Mouse (Mus musculus) testis, adult 10 weeks (tissue): ENCODE results near the gene Pnpla5. TPM values are rescaled to one million over a fixed set of nuclear protein-coding genes. Genes with fewer than 3 reads are reported as not detected.

Source experiments
- polyA plus RNA-seq: library from polyadenylated mRNA; stranded (reverse); fragments of 350-450 nt; fragmentation: Illumina TruSeq; extraction: RNeasy Lipid Tissue Mini Kit (QIAGEN cat#74804); gene quantifications from one replicate; pipeline ENCODE4 v1.2.3, GENCODE M21; 2014; ENCODE audit warnings: low read depth, low replicate concordance

Pnpla5 gene
- polyA plus RNA-seq, result not detected

DNA sequence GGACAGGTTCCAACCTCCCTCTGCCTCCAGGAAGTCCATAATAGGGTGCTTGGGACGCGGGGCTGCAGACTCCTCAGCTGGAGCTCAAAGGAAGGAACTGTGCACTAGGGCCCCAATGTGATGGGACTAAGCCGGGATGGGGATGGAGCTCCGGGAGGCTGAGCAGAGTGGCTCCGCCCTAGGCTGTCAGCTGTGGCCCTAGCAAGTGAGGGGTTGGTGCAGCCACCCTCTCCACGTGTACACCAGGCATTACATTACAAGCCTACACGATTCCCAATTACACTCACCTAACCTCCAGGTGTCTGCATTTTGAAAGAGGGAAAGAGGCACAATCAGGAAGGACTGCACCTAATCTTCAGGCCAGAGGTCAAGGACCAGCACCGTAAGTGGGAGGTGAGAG, at the start of gene Pnpla5:
TSS of gene Pnpla5 (minus strand) at position 101 of the 400 bp plus-strand sequence.

DNA sequence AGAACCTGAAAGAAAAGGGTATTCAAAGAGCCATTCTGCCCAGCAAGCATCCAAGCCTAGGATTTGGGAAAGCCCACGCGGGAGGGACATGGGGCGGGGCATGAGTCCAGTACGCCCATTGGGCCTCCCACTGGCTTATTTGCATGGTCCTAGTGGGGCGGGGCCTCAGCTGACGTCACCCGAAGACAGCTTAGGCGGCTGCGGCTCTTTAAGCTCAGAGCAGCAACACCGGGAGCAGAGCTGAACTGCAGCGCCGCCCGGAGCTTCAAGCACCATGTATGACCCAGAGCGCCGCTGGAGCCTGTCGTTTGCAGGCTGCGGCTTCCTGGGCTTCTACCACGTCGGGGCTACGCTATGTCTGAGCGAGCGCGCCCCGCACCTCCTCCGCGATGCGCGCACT, 44.6 kb upstream of the Pnpla5 start, which contains the start of gene Pnpla3:
TSS of gene Pnpla3 (plus strand) at position 238 of the 400 bp plus-strand sequence.

DNA sequence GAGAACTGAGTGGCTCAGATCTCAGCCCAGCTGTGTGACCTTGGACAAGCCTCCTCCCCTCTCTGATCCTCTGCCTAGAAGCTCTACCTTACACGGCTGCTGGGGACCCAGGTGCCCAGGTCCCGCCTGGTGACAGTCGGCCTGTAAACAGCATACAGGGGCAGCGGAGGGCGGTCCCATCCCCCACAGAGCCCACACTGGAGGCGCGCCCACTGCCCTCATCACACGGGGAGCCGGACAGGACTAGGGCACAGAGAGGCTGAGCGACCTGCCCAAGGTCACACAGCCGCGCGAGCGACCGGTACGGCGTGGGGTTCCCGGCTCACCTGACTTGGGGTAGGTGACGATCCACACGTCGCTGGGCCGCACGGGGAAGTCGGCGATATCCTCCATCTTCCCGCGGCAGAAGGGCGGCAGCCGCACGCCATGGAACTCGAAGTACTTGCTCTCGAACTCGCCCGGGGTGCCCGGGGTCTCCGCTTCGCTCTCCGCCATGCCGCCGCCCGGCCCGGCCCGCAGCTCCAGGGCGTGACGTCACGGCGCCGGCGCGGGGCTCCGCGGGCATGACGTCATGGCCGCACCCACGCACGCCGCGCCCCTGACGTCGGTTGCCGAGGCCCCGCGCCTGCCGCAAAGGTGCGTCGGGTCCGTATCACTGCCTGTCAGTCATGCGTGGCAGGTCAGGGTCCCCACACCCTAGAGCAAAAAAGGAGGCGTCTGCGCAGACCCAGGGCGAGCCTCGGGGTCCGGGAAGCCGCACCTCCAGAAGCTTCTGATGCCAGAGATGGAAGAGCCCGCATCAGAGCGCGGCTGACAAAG, 17.7 kb downstream of the Pnpla5 start, which contains the start of gene Sult4a1:
TSS of gene Sult4a1 (minus strand) at position 650 of the 819 bp plus-strand sequence.

DNA sequence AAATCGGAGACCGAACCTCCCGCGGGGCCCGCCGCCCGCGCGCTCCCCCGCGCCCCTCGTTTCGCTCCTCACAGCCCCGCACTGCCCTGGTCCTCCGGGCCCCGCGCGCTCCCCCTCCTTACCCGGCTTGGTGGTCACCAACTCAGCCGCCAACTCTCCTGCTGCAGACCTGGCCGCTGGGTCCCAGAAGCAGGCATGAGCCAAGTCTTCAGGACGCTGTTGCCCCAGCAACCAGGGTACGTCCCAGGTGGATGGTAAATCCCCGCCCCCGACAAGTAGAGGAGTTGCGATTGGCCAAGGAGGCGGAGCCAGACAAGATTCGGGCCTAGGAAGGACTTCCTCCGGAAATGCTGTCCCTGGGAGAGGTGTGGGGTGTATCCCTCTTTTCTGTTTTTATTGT, 57.8 kb downstream of the Pnpla5 start, which contains the start of gene Efcab6:
TSS of gene Efcab6 (minus strand) at position 240 of the 400 bp plus-strand sequence.

Other genes starting within 250 kb of the Pnpla5 start
- 73.3 TPM for gene Efcab6, start 57.8 kb downstream of the Pnpla5 start, polyA plus RNA-seq
- gene Sult4a1, start 17.4 kb downstream of the Pnpla5 start, polyA plus RNA-seq, result 0.20 TPM
- not detected for gene Pnpla3, start 44.7 kb upstream of the Pnpla5 start, polyA plus RNA-seq
- 15.7 TPM for gene Samm50, start 69.1 kb upstream of the Pnpla5 start, polyA plus RNA-seq
- gene Parvb, start 108.9 kb upstream of the Pnpla5 start, polyA plus RNA-seq, result 1.0 TPM
- gene Parvg, start 200.9 kb upstream of the Pnpla5 start, polyA plus RNA-seq, result 15.0 TPM